Mouse (Mus musculus): ENCODE data around the gene Clec4f. TPM values are rescaled to one million over a fixed set of nuclear protein-coding genes. Genes with fewer than 3 reads are reported as not detected.

Gene Clec4f
- total RNA-seq, 2 experiments from 2014 or later, result not detected

GRCm38 (mm10) chr6:83631815-83632214, 24.2 kb downstream of the Clec4f start:
- DNase-seq, result no peak

GRCm38 (mm10) chr6:83626781-83627180, 29.2 kb downstream of the Clec4f start:
- DNase-seq, result no peak

GRCm38 (mm10) chr6:83619955-83620354, 36.0 kb downstream of the Clec4f start:
- DNase-seq, result no peak

- no peak for DNase-seq
Measured at GRCm38 (mm10) chr6:83617581-83618335, 38.2 kb downstream of the Clec4f start.

- peak in 1 of 2 experiments; percentile 14 for DNase-seq
Measured at GRCm38 (mm10) chr6:83616512-83616911, 39.5 kb downstream of the Clec4f start.

- no peak for DNase-seq
Measured at GRCm38 (mm10) chr6:83614469-83614868, 41.5 kb downstream of the Clec4f start.

GRCm38 (mm10) chr6:83612976-83613375, 43.0 kb downstream of the Clec4f start:
- no peak for DNase-seq

GRCm38 (mm10) chr6:83599636-83600174, 56.3 kb downstream of the Clec4f start:
- DNase-seq, result no peak

- no peak for DNase-seq
Measured at GRCm38 (mm10) chr6:83599060-83599550, 56.9 kb downstream of the Clec4f start.

- no peak for DNase-seq
Measured at GRCm38 (mm10) chr6:83598646-83599045, 57.3 kb downstream of the Clec4f start.

GRCm38 (mm10) chr6:83597988-83598387, 58.0 kb downstream of the Clec4f start:
- DNase-seq, result no peak

GRCm38 (mm10) chr6:83595035-83595434, 61.0 kb downstream of the Clec4f start:
- DNase-seq, result no peak

Other genes with a start within 250 kb of the Clec4f start
- gene Tet3, start 197.1 kb downstream of the Clec4f start, total RNA-seq (2021), result 10 to 100 TPM; 58.9 to 67.8 TPM
- gene Dguok, start 149.2 kb downstream of the Clec4f start, total RNA-seq (2021), result 10 to 100 TPM; 32.7 to 41.9 TPM
- gene Actg2, start 119.9 kb downstream of the Clec4f start, total RNA-seq (2021), result not detected
- gene Stambp, start 83.5 kb downstream of the Clec4f start, total RNA-seq (2021), result 10 to 100 TPM; 34.3 to 34.7 TPM
- gene Cd207, start 21.7 kb upstream of the Clec4f start, total RNA-seq (2021), result not detected
- gene Vax2, start 55.1 kb upstream of the Clec4f start, total RNA-seq (2021), result not detected
- under 1 TPM in 1 of 2 experiments, not detected in 1; 0.35 TPM for gene Atp6v1b1, start 86.8 kb upstream of the Clec4f start, total RNA-seq (2021)
- gene Ankrd53, start 106.5 kb upstream of the Clec4f start, total RNA-seq (2021), result not detected
- gene Tex261, start 119.6 kb upstream of the Clec4f start, total RNA-seq (2021), result 10 to 100 TPM; 46.4 to 54.8 TPM
- gene Nagk, start 138.8 kb upstream of the Clec4f start, total RNA-seq (2021), result 10 to 100 TPM; 40.7 to 42.2 TPM
- 10 to 100 TPM; 44.7 to 56.6 TPM for gene Paip2b, start 175.6 kb upstream of the Clec4f start, total RNA-seq (2021)
- 100 to 1,000 TPM; 140 to 149 TPM for gene Zfp638, start 210.9 kb upstream of the Clec4f start, total RNA-seq (2021)